Mouse (Mus musculus) liver, embryonic 12.5 days (tissue): Measurements from ENCODE around the gene Ngef. TPM values are rescaled to one million over a fixed set of nuclear protein-coding genes. Genes with fewer than 3 reads are reported as not detected.

ENCODE experiments used
- ATAC-seq: fragments of 200-750 bp; cut with Nextera tagmentation; 2 replicates; pipeline ENCODE4 v1.8.0; 2017; ENCODE audit warnings: moderate number of reproducible peaks, mild to moderate bottlenecking, moderate library complexity
- H3K27ac ChIP-seq: fragments of 300-500 bp; sonication (generic); 2 replicates; pipeline ENCODE4 v1.5.1; 2016; ENCODE audit warnings: mild to moderate bottlenecking
- H3K27me3 ChIP-seq: fragments of 300-500 bp; sonication (generic); replicated peaks from 2 replicates; pipeline ENCODE4 v1.6.1; 2016; ENCODE audit warnings: mild to moderate bottlenecking, moderate library complexity
- H3K36me3 ChIP-seq: fragments of 300-500 bp; sonication (generic); 2 replicates; pipeline ENCODE4 v1.6.1; 2016; ENCODE audit warnings: mild to moderate bottlenecking, moderate library complexity
- H3K4me1 ChIP-seq: fragments of 300-500 bp; sonication (generic); 2 replicates; pipeline ENCODE4 v1.6.1; 2016
- H3K4me2 ChIP-seq: fragments of 300-500 bp; sonication (generic); 2 replicates; pipeline ENCODE4 v1.6.1; 2016; ENCODE audit warnings: mild to moderate bottlenecking, moderate library complexity
- H3K4me3 ChIP-seq: fragments of 300-500 bp; sonication (generic); 2 replicates; pipeline ENCODE4 v1.5.1; 2016; ENCODE audit warnings: mild to moderate bottlenecking, moderate library complexity
- H3K9ac ChIP-seq: fragments of 300-500 bp; sonication (generic); 2 replicates; pipeline ENCODE4 v1.6.1; 2016; ENCODE audit warnings: mild to moderate bottlenecking, moderate library complexity
- H3K9me3 ChIP-seq: fragments of 300-500 bp; sonication (generic); replicated peaks from 2 replicates; pipeline ENCODE4 v1.6.1; 2016; ENCODE audit warnings: mild to moderate bottlenecking, moderate library complexity
- WGBS: fragments of 180-500 bp; shearing (Covaris S2); methylation state at CpG from one replicate; pipeline ENCODE4 v1.1.7; 2016; ENCODE audit not compliant: insufficient replicate concordance; 5-methylcytosine and 5-hydroxymethylcytosine counted together
- polyA plus RNA-seq: library from polyadenylated mRNA; unstranded; fragments of >200 nt; fragmentation: Nextera tagmentation; extraction: Ambion mirVana; gene quantifications from 2 replicates; pipeline ENCODE4 v1.2.1, GENCODE M21; 2016

Ngef gene
- polyA plus RNA-seq, 1 experiment from 2014 or later = 2.5 TPM

- H3K27me3 ChIP-seq = 0 out of 2 replicates have a peak, but pooled peaks cover 11% of the 10 kb centered on the region
- no peak overlapping the region for H3K4me3 ChIP-seq
- no peaks in the 10 kb centered on the region for H3K36me3 ChIP-seq
- H3K4me2 ChIP-seq = no peak overlapping the region
- no peaks in the 10 kb centered on the region for H3K9me3 ChIP-seq
- no peak overlapping the region for H3K9ac ChIP-seq
- 54% methylated on average over 7 of the region's 7 CpGs for WGBS
- H3K27ac ChIP-seq = no peak overlapping the region
- no peak for ATAC-seq
- no peaks in the 10 kb centered on the region for H3K4me1 ChIP-seq
Observed at GRCm38 (mm10) chr1:87600533-87600932, 26.9 kb upstream of the Ngef start.

GRCm38 (mm10) chr1:87594671-87595070, 21.0 kb upstream of the Ngef start:
- 78% methylated on average over 10 of the region's 10 CpGs for WGBS

GRCm38 (mm10) chr1:87594261-87594660, 20.6 kb upstream of the Ngef start:
- no peaks in the 10 kb centered on the region for H3K36me3 ChIP-seq

More at GRCm38 (mm10) chr1:87594671-87595070, 21.0 kb upstream of the Ngef start:
- no peaks in the 10 kb centered on the region for H3K9me3 ChIP-seq
- no peak overlapping the region for H3K4me2 ChIP-seq
- no peaks in the 10 kb centered on the region for H3K27me3 ChIP-seq
- no peak overlapping the region for H3K27ac ChIP-seq
- no peak for ATAC-seq
- no peak overlapping the region for H3K9ac ChIP-seq
- H3K4me1 ChIP-seq = 0 out of 2 replicates have a peak, but pooled peaks cover 5% of the 10 kb centered on the region
- no peaks in the 10 kb centered on the region for H3K36me3 ChIP-seq
- no peak overlapping the region for H3K4me3 ChIP-seq

GRCm38 (mm10) chr1:87589980-87590379, 16.3 kb upstream of the Ngef start:
- H3K36me3 ChIP-seq = no peaks in the 10 kb centered on the region
- H3K27me3 ChIP-seq = no peaks in the 10 kb centered on the region
- no peak overlapping the region for H3K9ac ChIP-seq
- H3K4me1 ChIP-seq = 0 out of 2 replicates have a peak, but pooled peaks cover 5% of the 10 kb centered on the region
- no peak overlapping the region for H3K4me2 ChIP-seq
- H3K27ac ChIP-seq = no peak overlapping the region
- WGBS = 73% methylated on average over 8 of the region's 8 CpGs
- no peak for ATAC-seq
- H3K9me3 ChIP-seq = no peaks in the 10 kb centered on the region
- H3K4me3 ChIP-seq = no peak overlapping the region

More at GRCm38 (mm10) chr1:87594261-87594660, 20.6 kb upstream of the Ngef start:
- no peak overlapping the region for H3K4me2 ChIP-seq
- no peak overlapping the region for H3K27ac ChIP-seq
- H3K9me3 ChIP-seq = no peaks in the 10 kb centered on the region
- H3K4me1 ChIP-seq = 0 out of 2 replicates have a peak, but pooled peaks cover 5% of the 10 kb centered on the region
- 44% methylated on average over 3 of the region's 3 CpGs for WGBS
- no peak overlapping the region for H3K9ac ChIP-seq
- no peak for ATAC-seq
- no peaks in the 10 kb centered on the region for H3K27me3 ChIP-seq
- no peak overlapping the region for H3K4me3 ChIP-seq

GRCm38 (mm10) chr1:87589162-87589561, 15.5 kb upstream of the Ngef start:
- Histone ChIP-seq H3K9ac (no peak overlapping the region), H3K27me3 (0 out of 2 replicates have a peak, but pooled peaks cover under 1% of the 10 kb centered on the region), H3K36me3 (no peaks in the 10 kb centered on the region), H3K9me3 (no peaks in the 10 kb centered on the region), H3K4me2 (no peak overlapping the region), H3K27ac (no peak overlapping the region), H3K4me1 (0 out of 2 replicates have a peak, but pooled peaks cover under 1% of the 10 kb centered on the region), H3K4me3 (no peak overlapping the region)
- no peak for ATAC-seq
- 72% methylated on average over 7 of the region's 7 CpGs for WGBS

GRCm38 (mm10) chr1:87580824-87581223, 7.2 kb upstream of the Ngef start:
- H3K4me1 ChIP-seq = no peaks in the 10 kb centered on the region
- ATAC-seq = no peak
- no peaks in the 10 kb centered on the region for H3K9me3 ChIP-seq
- WGBS = 10% methylated on average over 3 of the region's 3 CpGs
- no peak overlapping the region for H3K9ac ChIP-seq
- peaks cover 12% of the 10 kb centered on the region; the same call in 1 of the 2 replicates for H3K27me3 ChIP-seq
- H3K27ac ChIP-seq = no peak overlapping the region
- H3K4me2 ChIP-seq = no peak overlapping the region
- no peaks in the 10 kb centered on the region for H3K36me3 ChIP-seq
- no peak overlapping the region for H3K4me3 ChIP-seq

- Histone ChIP-seq H3K4me1 (no peaks in the 10 kb centered on the region), H3K4me2 (no peak overlapping the region), H3K4me3 (no peak overlapping the region), H3K36me3 (no peaks in the 10 kb centered on the region), H3K27ac (no peak overlapping the region), H3K27me3 (peaks cover 9% of the 10 kb centered on the region; the same call in 1 of the 2 replicates), H3K9ac (no peak overlapping the region), H3K9me3 (no peaks in the 10 kb centered on the region)
- no peak for ATAC-seq
- WGBS = 75% methylated on average over 6 of the region's 6 CpGs
Observed at GRCm38 (mm10) chr1:87578965-87579364, 5.3 kb upstream of the Ngef start.

- no peaks in the 10 kb centered on the region; the same call in 1 of the 2 replicates for H3K27me3 ChIP-seq
- no peak overlapping the region for H3K27ac ChIP-seq
- ATAC-seq = no peak
- 81% methylated on average over 7 of the region's 7 CpGs for WGBS
- H3K4me3 ChIP-seq = no peak overlapping the region
- H3K9ac ChIP-seq = no peak overlapping the region
- H3K4me1 ChIP-seq = no peaks in the 10 kb centered on the region
- no peak overlapping the region for H3K4me2 ChIP-seq
- H3K9me3 ChIP-seq = no peaks in the 10 kb centered on the region
- no peaks in the 10 kb centered on the region for H3K36me3 ChIP-seq
Observed at GRCm38 (mm10) chr1:87574785-87575184, 1.1 kb upstream of the Ngef start.

- no peaks in the 10 kb centered on the region for H3K36me3 ChIP-seq
- WGBS = 60% methylated on average over 6 of the region's 6 CpGs
- no peaks in the 10 kb centered on the region for H3K9me3 ChIP-seq
- H3K4me1 ChIP-seq = no peaks in the 10 kb centered on the region
- no peak overlapping the region for H3K4me3 ChIP-seq
- H3K4me2 ChIP-seq = no peak overlapping the region
- no peak overlapping the region for H3K9ac ChIP-seq
- no peaks in the 10 kb centered on the region; the same call in 1 of the 2 replicates for H3K27me3 ChIP-seq
- ATAC-seq = no peak
- H3K27ac ChIP-seq = no peak overlapping the region
Observed at GRCm38 (mm10) chr1:87574353-87574752, 683 bp upstream of the Ngef start.

- H3K27ac ChIP-seq = no peak overlapping the region
- peak overlapping the region; percentile 21 for H3K4me2 ChIP-seq
- H3K27me3 ChIP-seq = no peaks in the 10 kb centered on the region; the same call in 1 of the 2 replicates
- no peaks in the 10 kb centered on the region for H3K4me1 ChIP-seq
- WGBS = 46% methylated on average over 5 of the region's 5 CpGs
- no peaks in the 10 kb centered on the region for H3K36me3 ChIP-seq
- H3K9ac ChIP-seq = no peak overlapping the region
- no peak overlapping the region; the same call in 1 of the 2 replicates for H3K4me3 ChIP-seq
- peak; percentile 22 for ATAC-seq
- H3K9me3 ChIP-seq = no peaks in the 10 kb centered on the region
Observed at GRCm38 (mm10) chr1:87573261-87573660, 409 bp downstream of the Ngef start.

- WGBS = 18% methylated on average over 6 of the region's 6 CpGs
Observed at GRCm38 (mm10) chr1:87568398-87568797, 5.3 kb downstream of the Ngef start.

GRCm38 (mm10) chr1:87565760-87566159, 7.9 kb downstream of the Ngef start:
- peaks cover 21% of the 10 kb centered on the region for H3K27me3 ChIP-seq
- no peaks in the 10 kb centered on the region for H3K9me3 ChIP-seq
- WGBS = 71% methylated on average over 8 of the region's 8 CpGs
- H3K9ac ChIP-seq = no peak overlapping the region
- H3K4me1 ChIP-seq = no peaks in the 10 kb centered on the region
- H3K4me3 ChIP-seq = no peak overlapping the region
- no peak for ATAC-seq
- no peak overlapping the region for H3K4me2 ChIP-seq
- H3K27ac ChIP-seq = no peak overlapping the region
- H3K36me3 ChIP-seq = no peaks in the 10 kb centered on the region

More at GRCm38 (mm10) chr1:87568398-87568797, 5.3 kb downstream of the Ngef start:
- Histone ChIP-seq H3K36me3 (no peaks in the 10 kb centered on the region), H3K27ac (no peak overlapping the region), H3K9me3 (no peaks in the 10 kb centered on the region), H3K4me3 (no peak overlapping the region), H3K4me2 (no peak overlapping the region), H3K4me1 (no peaks in the 10 kb centered on the region), H3K9ac (no peak overlapping the region), H3K27me3 (peaks cover 21% of the 10 kb centered on the region)
- no peak for ATAC-seq

GRCm38 (mm10) chr1:87562967-87563366, 10.7 kb downstream of the Ngef start:
- Histone ChIP-seq H3K36me3 (no peaks in the 10 kb centered on the region), H3K4me1 (no peaks in the 10 kb centered on the region), H3K27me3 (peaks cover 21% of the 10 kb centered on the region), H3K4me3 (no peak overlapping the region), H3K4me2 (no peak overlapping the region), H3K27ac (no peak overlapping the region), H3K9ac (no peak overlapping the region), H3K9me3 (no peaks in the 10 kb centered on the region)
- ATAC-seq = no peak
- WGBS = 75% methylated on average over 3 of the region's 3 CpGs
